In the genomic region with DNA sequence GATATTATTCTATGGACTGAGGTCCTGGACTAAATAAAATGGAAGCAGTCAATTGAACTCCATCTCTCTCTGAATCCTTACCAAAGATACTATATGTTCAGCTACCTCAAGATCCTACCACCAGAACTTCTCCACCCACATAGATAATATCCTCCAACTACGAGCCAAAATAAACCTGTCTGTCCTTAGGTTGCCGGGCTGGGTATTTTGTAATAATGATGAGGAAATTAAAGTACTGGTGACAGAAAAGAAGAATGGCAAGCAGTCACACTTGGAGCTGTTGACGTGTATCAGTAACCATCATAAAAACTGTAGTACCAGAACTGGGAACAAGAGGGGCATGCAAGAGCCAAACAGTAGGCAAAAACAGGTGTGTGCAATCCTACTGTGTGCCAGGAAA, we compare ENCODE assay signal across 35 mouse cellular contexts.
"Had no signal": no experiment of that assay in that cellular context is flagged by ENCODE, and none has a peak within 500 bp of the region (broad histone marks: within the 10 kb centered on the region; RNA-seq: fewer than 3 reads in every experiment).

No protein-coding gene starts in this region.

- H3K9ac ChIP-seq: heart, embryonic 12.5 days; heart, embryonic 13.5 days; heart, embryonic 15.5 days; hindbrain, embryonic 12.5 days; hindbrain, embryonic 13.5 days; hindbrain, embryonic 14.5 days; hindbrain, embryonic 15.5 days; intestine, embryonic 15.5 days; kidney, embryonic 15.5 days had no signal

- ATAC-seq: hindbrain, embryonic 16.5 days; hindbrain, postnatal 0 days; inflammation-experienced regulatory T-cells, adult 6 months; intestine, embryonic 15.5 days; intestine, embryonic 16.5 days; intestine, postnatal 0 days had no signal

- H3K4me2 ChIP-seq: heart, embryonic 11.5 days; heart, embryonic 12.5 days; heart, embryonic 13.5 days; heart, embryonic 15.5 days; hindbrain, embryonic 12.5 days; hindbrain, embryonic 13.5 days; hindbrain, embryonic 14.5 days; hindbrain, embryonic 15.5 days; intestine, embryonic 15.5 days; kidney, embryonic 15.5 days had no signal

- H3K4me1 ChIP-seq: heart, embryonic 10.5 days; heart, embryonic 12.5 days; heart, embryonic 13.5 days; heart, embryonic 15.5 days; hindbrain, embryonic 15.5 days; intestine, embryonic 15.5 days had no signal

- H3K4me3 ChIP-seq: heart, embryonic 10.5 days; heart, embryonic 12.5 days; heart, embryonic 13.5 days; heart, embryonic 15.5 days; hindbrain, embryonic 10.5 days; hindbrain, embryonic 12.5 days; hindbrain, embryonic 13.5 days; hindbrain, embryonic 15.5 days; intestine, embryonic 15.5 days; kidney, embryonic 15.5 days; layer of hippocampus, adult 2 months had no signal

- DNase-seq: heart, postnatal 10 days; heart, postnatal 14 days; heart, postnatal 36 days; heart, postnatal 4 days; kidney, adult 11 months; kidney, adult 18-20 months; kidney, adult 2 months; kidney, adult 8-10 months; kidney, adult 9 months; kidney, postnatal 10 days; kidney, postnatal 14 days; kidney, postnatal 25 days; kidney, postnatal 36 days; kidney, postnatal 4 days; layer of hippocampus, adult 9-11 months; layer of hippocampus, postnatal 36 days had no signal

- H3K27me3 ChIP-seq: heart, embryonic 12.5 days; heart, embryonic 15.5 days; hindbrain, embryonic 12.5 days; hindbrain, embryonic 13.5 days; hindbrain, embryonic 15.5 days; intestine, embryonic 15.5 days; kidney, embryonic 15.5 days had no signal

- H3K36me3 ChIP-seq: heart, embryonic 10.5 days; heart, embryonic 12.5 days; heart, embryonic 13.5 days; heart, embryonic 15.5 days; hindbrain, embryonic 10.5 days; hindbrain, embryonic 12.5 days; hindbrain, embryonic 13.5 days; hindbrain, embryonic 15.5 days; intestine, embryonic 15.5 days; kidney, embryonic 15.5 days had no signal

- H3K27ac ChIP-seq: heart, embryonic 10.5 days; heart, embryonic 13.5 days; heart, embryonic 15.5 days; hindbrain, embryonic 10.5 days; hindbrain, embryonic 12.5 days; hindbrain, embryonic 13.5 days; hindbrain, embryonic 14.5 days; hindbrain, embryonic 15.5 days; hindbrain, postnatal 0 days; intestine, embryonic 15.5 days; kidney, embryonic 15.5 days; kidney, postnatal 0 days; layer of hippocampus, adult 2 months had no signal

- H3K9me3 ChIP-seq: heart, embryonic 10.5 days; heart, embryonic 13.5 days; heart, embryonic 15.5 days; hindbrain, embryonic 12.5 days; hindbrain, embryonic 13.5 days; hindbrain, embryonic 15.5 days; intestine, embryonic 15.5 days; kidney, embryonic 15.5 days had no signal
